Mouse (Mus musculus): ENCODE measurements around the gene Get4.

The Get4 gene

GRCm38 (mm10) chr5:139282191-139282590, 30.1 kb downstream of the Get4 start:
- peak; percentile 25 for DNase-seq (ENCODE audit: extremely low read depth, low read depth)

- no peak for DNase-seq (ENCODE audit: extremely low read depth, low read depth)
Measured at GRCm38 (mm10) chr5:139283460-139284180, 31.5 kb downstream of the Get4 start.

- no peak for DNase-seq (ENCODE audit: extremely low read depth, low read depth)
Measured at GRCm38 (mm10) chr5:139285383-139286067, 33.4 kb downstream of the Get4 start.

GRCm38 (mm10) chr5:139286142-139286941, 34.2 kb downstream of the Get4 start:
- no peak for DNase-seq (ENCODE audit: extremely low read depth, low read depth)

DNA sequence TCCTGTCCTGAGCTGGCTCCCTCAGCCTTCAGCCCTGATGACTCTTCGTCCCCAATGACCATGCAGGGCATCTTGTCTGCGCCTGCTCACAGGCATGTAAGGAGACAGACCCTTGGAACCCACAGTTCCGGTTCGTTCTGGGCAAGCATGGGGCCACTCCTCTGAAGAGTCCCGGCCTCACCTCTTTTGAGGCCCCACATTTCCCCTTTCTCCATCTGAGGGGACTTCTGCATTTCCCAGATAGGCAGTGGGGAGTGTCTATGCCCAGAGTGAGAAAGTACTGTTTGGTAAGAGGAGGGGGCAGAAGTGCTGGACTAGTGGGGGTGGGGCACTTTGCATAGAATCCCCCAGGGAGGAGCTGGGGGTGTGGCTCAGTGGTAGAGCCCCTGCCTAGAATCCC, 35.0 kb downstream of the Get4 start:
- peak; percentile 96 for DNase-seq (ENCODE audit: extremely low read depth, low read depth)

DNA sequence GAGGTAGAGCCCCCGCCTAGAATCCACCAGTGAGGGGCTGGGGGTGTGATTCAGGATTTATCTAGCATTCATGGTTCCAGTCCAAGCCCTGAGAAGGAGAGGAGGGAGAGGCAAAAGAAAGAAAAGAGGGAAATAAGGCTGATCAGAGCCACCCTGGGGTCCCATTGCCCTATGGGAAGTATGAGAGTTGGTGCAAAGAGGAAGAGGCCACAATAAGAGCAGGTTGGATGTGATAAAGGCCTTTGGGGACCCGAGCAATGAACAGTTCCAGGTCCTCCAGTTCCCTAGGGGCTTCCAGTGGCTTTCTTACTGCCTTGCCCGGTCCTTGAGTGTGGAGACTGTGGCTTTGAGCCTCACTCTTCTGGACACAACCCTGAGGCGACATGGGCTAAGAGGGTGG, 35.7 kb downstream of the Get4 start:
- peak; percentile 86 for DNase-seq (ENCODE audit: extremely low read depth, low read depth)

- no peak for DNase-seq (ENCODE audit: extremely low read depth, low read depth)
Measured at GRCm38 (mm10) chr5:139288591-139288990, 36.5 kb downstream of the Get4 start.

DNA sequence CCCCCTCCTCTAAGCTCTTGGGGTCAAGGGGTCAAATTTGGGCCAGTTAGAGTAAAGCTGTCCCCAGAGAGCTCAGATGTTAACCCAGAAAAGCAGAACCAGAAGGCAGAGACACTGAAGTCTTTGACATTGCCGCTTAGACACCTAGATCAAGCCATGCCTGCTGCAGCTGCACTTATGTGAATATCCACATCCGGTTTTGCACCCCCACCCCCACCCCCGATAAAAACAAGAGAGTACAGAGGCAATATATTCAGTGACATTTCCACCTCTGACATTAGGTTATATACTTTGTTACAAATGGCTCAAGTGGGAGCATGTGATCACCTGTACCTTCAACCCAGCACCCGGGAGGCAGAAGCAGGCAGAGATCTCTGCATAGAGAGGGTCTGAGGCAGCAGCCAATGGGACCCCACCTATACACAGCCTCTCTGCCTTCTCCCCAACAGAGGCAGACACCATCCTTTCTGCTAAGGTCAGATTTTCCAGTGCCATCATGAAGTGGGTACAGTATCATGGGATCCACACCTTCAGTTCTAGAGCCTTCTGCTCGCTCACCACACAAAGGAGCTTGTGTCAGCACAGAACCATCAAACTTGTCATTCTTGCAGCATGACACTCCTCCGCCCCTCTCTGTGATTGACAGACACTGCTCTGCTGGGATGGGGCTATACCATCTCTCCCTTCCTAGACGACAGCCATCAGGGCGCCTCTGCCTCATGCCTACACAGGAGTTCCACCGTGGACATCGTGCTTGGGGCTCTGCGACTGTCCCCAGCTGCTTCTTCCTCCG, 38.5 kb downstream of the Get4 start:
- DNase-seq (ENCODE audit: extremely low read depth, low read depth), result no peak

- DNase-seq (ENCODE audit: extremely low read depth, low read depth), result no peak
Measured at GRCm38 (mm10) chr5:139291811-139292560, 39.9 kb downstream of the Get4 start.

- DNase-seq (ENCODE audit: extremely low read depth, low read depth), result no peak
Measured at GRCm38 (mm10) chr5:139294089-139294488, 42.0 kb downstream of the Get4 start.

- no peak for DNase-seq (ENCODE audit: extremely low read depth, low read depth)
Measured at GRCm38 (mm10) chr5:139297092-139297491, 45.0 kb downstream of the Get4 start.

DNA sequence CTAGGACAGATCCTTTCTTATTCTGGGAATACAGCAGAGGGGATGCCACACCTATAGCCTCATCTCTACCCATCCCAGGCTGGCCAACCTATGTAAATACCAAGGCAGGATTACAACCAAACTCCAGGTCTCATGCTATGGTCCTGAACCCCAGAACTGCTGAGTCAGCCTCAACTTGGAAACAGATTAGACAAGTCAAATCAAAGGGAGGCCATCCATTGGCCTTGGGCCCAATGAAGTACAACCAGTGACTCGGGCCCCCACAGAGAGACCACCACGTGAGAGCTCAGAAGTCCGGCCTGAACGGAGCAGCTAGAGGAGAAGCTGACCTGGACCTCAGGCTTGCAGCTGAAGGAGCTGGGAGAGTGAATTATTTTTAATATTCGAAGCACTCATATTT, 45.6 kb downstream of the Get4 start:
- DNase-seq (ENCODE audit: extremely low read depth, low read depth), result no peak

- DNase-seq (ENCODE audit: extremely low read depth, low read depth), result no peak
Measured at GRCm38 (mm10) chr5:139302101-139302500, 50.0 kb downstream of the Get4 start.

DNA sequence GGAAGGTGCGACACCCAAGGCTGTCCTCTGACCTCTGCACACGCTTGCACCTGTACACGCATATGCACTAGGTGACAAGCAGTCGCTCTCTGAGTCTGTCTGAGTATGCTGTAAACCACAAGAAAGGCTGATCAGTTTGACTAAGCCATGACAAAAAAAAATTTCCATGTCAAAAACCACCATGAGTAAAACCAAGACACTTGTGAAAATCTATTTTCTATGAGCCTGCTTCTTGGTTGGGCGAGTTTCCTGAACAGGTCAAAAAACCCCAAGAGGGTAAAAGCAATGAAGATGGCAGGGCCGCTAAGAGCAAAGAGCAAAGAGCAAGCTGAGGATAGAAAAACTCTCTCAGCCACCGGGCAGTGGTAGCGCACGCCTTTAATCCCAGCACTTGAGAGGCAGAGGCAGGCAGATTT, 51.5 kb downstream of the Get4 start:
- no peak for DNase-seq (ENCODE audit: extremely low read depth, low read depth)

DNA sequence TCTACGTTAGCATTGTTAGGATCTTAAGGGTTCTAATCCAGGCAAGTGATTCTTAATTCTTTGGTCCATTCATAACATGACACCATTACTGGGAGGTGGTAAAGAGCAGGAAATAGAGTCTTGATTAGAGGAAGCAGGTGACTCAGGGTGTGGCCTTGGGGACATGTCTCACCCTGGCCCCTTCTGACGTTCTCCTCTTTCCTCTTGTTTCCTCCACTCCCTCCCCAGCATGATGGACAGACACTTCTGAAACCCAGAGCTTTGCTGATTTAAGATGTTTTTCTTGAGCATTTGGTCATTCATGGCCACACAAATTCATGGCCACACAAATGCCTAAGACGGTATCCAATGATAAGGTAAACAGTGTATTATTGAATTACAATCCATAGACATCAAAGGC, 57.8 kb downstream of the Get4 start:
- DNase-seq (ENCODE audit: extremely low read depth, low read depth), result no peak

GRCm38 (mm10) chr5:139310477-139310876, 58.4 kb downstream of the Get4 start:
- no peak for DNase-seq (ENCODE audit: extremely low read depth, low read depth)

DNA sequence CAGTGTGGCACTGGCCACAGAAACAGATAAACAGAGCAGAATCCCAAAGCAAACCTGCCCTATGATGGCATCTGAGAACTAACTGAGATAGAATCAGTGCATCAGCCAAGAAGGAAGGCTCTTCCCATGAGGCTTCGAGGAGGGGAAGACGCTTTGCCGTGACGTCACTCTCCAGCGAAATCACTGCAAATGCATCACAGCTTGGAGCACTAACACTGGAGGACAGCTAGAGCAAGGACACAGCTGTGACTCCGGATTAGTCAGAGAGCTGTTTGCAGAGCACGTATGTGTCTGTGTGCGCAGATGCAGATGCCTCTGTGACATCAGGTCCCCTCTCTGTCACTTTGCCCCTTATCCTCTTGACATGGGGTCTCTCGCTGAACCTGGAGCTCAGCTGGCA, 59.7 kb downstream of the Get4 start:
- DNase-seq (ENCODE audit: extremely low read depth, low read depth), result no peak

DNA sequence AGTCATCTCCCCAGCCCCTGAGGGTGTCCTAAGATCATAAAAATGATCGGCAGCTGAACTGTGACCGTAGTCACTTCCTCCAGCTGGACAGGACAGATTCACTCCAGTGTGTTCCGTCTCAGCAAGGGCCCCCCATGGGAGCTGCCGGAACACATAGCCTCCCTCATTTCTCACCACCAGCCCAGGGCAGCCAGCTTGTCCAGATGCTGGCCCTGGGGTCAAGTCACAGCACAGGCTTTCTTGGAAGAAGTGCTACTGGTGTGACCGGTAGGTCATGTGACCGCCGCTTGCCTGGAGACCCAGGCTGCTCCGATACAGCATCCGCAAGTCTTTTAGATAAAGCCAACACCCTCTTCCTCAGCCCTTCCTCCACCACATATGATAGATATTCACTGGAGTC, 61.4 kb downstream of the Get4 start:
- no peak for DNase-seq (ENCODE audit: extremely low read depth, low read depth)

DNA sequence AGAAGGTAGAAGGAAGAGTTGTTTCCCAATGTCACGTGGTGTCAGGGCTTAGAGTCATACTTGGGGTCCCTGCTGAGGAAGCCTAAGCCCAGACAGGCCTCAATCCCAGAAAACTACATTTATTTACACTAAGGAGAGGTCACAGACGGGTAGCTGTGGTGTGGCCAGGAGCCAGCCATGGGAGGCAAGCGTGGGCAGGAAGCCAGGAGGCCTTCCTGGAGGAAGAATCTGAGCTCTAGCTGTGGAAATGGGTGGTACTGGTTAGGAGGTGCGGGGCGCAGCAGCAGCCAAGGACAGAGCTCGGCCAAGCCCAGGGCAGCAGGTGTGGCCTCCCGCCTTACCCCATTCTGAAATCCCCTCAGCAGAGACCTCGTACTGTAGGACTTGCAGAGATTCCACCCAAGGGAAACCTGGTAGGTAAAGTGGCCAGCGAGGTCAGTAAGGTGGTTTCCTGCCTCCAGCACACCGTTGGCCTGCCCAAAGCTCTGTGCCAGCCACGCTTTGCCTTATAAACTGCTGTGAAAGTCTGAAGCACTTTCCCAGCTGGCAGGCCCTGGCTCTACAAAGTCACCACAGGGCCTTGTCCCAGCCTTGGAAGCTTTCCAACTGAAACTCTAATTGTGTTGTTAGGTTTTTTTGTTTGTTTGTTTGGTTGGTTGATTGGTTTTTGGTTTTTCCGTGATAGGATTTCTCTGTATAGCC, 63.0 kb downstream of the Get4 start:
- no peak for DNase-seq (ENCODE audit: extremely low read depth, low read depth)

Data from MEL-GATA-1-ER (cell line).